21 mouse cellular contexts compared by ENCODE assay signal in the genomic region with DNA sequence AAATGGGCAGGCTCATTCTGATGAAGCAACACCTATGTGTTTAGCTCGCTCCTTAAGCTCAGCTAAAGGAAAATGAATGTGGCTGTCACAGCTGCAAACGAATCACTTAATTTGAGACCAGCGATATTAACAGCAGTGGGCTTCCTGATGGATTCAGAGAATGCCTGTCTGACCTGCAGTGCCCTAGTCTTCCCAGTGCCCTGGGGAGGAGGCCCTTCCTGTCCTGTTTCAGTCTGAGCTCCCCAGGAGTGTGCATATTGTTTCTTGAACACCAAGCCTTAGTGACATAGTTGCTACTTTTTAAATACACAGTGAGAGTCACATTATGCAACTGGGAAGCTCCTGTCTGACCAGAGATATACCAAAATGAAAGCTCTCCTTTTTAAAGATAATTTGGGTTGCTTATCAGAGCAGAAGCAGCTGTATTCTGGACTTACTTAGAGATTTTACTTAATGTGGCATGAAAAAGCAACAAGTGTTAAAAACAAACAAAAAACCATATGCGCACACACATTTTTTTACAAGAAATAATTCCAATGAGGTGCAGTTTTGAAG.
A peak's percentile ranks its signal among the peaks of the same experiment; 100 is the strongest.
DNase-seq lines count a peak whose midpoint lies in the region; ATAC-seq and TF ChIP-seq lines count a peak whose summit lies in the region.
"Had no signal": no experiment of that assay in that cellular context is flagged by ENCODE, and none has a peak within 500 bp of the region (broad histone marks: within the 10 kb centered on the region; RNA-seq: fewer than 3 reads in every experiment).

No protein-coding gene starts in this region.

- no peak for TF ChIP-seq POLR2A in lung, adult 2 months (IDR thresholded peaks at IDR 0.05; ENCODE audit: borderline replicate concordance, extremely low read depth, low read depth, low read length)

- no peak overlapping the region for H3K27ac ChIP-seq in liver, embryonic 14.5 days
- no peak overlapping the region for H3K27ac ChIP-seq in liver, postnatal 0 days (ENCODE audit: low read depth)
- 0 out of 2 replicates have a peak overlapping the region, but pooled peaks have one; percentile 10 for H3K27ac ChIP-seq in stomach, embryonic 14.5 days (ENCODE audit: low read length)
- no peak overlapping the region for H3K27ac ChIP-seq in stomach, postnatal 0 days (replicated peaks)
- H3K27ac ChIP-seq: embryonic facial prominence, embryonic 10.5 days; forebrain, embryonic 13.5 days; heart, adult 2 months; heart, embryonic 15.5 days; hindbrain, embryonic 15.5 days had no signal

- 0 out of 2 replicates have a peak, but pooled peaks have one; percentile 20 for TF ChIP-seq EP300 in liver, embryonic 14.5 days (IDR thresholded peaks at IDR 0.05; ENCODE audit: low read depth)
- no peak for TF ChIP-seq EP300 in liver, postnatal 0 days (IDR thresholded peaks at IDR 0.05; ENCODE audit: low read depth)
- TF ChIP-seq EP300 in stomach, postnatal 0 days (optimal IDR thresholded peaks at IDR 0.05), result no peak

- WGBS in liver, embryonic 14.5 days (ENCODE audit: insufficient replicate concordance), result 61% methylated on average over 4 of the region's 4 CpGs
- WGBS in liver, postnatal 0 days (ENCODE audit: insufficient replicate concordance), result 58% methylated on average over 4 of the region's 4 CpGs
- WGBS in stomach, embryonic 14.5 days, result 42% methylated on average over 4 of the region's 4 CpGs
- WGBS in stomach, postnatal 0 days, result 52% methylated on average over 4 of the region's 4 CpGs
- 68% methylated on average over 4 of the region's 4 CpGs for WGBS in lung, adult 2 months

- no peaks in the 10 kb centered on the region for H3K9me3 ChIP-seq in liver, embryonic 14.5 days (ENCODE audit: control insufficient read depth, low read length)
- H3K9me3 ChIP-seq in liver, postnatal 0 days (ENCODE audit: low read length), result no peaks in the 10 kb centered on the region
- H3K9me3 ChIP-seq in stomach, embryonic 14.5 days (ENCODE audit: control insufficient read depth, low read depth, low read length), result no peaks in the 10 kb centered on the region
- H3K9me3 ChIP-seq in stomach, postnatal 0 days (ENCODE audit: control insufficient read depth, low read length), result no peaks in the 10 kb centered on the region
- H3K9me3 ChIP-seq: embryonic facial prominence, embryonic 10.5 days; forebrain, embryonic 13.5 days; heart, embryonic 15.5 days; hindbrain, embryonic 15.5 days had no signal

- H3K27me3 ChIP-seq in liver, embryonic 14.5 days (ENCODE audit: control insufficient read depth, insufficient read depth, low read length), result no peaks in the 10 kb centered on the region
- H3K27me3 ChIP-seq in liver, postnatal 0 days (ENCODE audit: insufficient read depth, low read length), result no peaks in the 10 kb centered on the region
- no peaks in the 10 kb centered on the region for H3K27me3 ChIP-seq in stomach, embryonic 14.5 days (ENCODE audit: control insufficient read depth, insufficient read depth, low read length)
- H3K27me3 ChIP-seq in stomach, postnatal 0 days (ENCODE audit: control insufficient read depth, insufficient read depth, low read length), result no peaks in the 10 kb centered on the region
- H3K27me3 ChIP-seq: forebrain, embryonic 13.5 days; heart, embryonic 15.5 days; hindbrain, embryonic 15.5 days; Patski had no signal

- no peaks in the 10 kb centered on the region for H3K36me3 ChIP-seq in liver, embryonic 14.5 days (replicated peaks; ENCODE audit: control insufficient read depth, insufficient read depth, low read depth)
- H3K36me3 ChIP-seq in liver, postnatal 0 days (replicated peaks; ENCODE audit: insufficient read depth, low read length), result no peaks in the 10 kb centered on the region
- H3K36me3 ChIP-seq in stomach, embryonic 14.5 days (ENCODE audit: control insufficient read depth, insufficient read depth, low read length), result no peaks in the 10 kb centered on the region
- no peaks in the 10 kb centered on the region for H3K36me3 ChIP-seq in stomach, postnatal 0 days (ENCODE audit: control insufficient read depth, insufficient read depth, low read length)
- H3K36me3 ChIP-seq: embryonic facial prominence, embryonic 10.5 days; heart, embryonic 15.5 days; hindbrain, embryonic 15.5 days had no signal

- DNase-seq in embryo, embryonic 10.5 days (ENCODE audit: low spot score), result peak; percentile 30
- no peak for DNase-seq in embryo, embryonic 11 days
- no peak for DNase-seq in liver, embryonic 14.5 days (ENCODE audit: low read depth in 3 of 3, low spot score in 3 of 3)
- DNase-seq in liver, postnatal 0 days, result no peak
- DNase-seq in stomach, postnatal 0 days (ENCODE audit: low spot score), result no peak
- no peak for DNase-seq in lung, adult 2 months
- DNase-seq: adrenal gland, postnatal 14 days; cerebellum, adult 2 months; cerebellum, postnatal 10 days; forebrain, postnatal 0 days; gastrocnemius, postnatal 14 days; heart, adult 2 months; heart, postnatal 14 days had no signal

- ATAC-seq in liver, embryonic 14.5 days (ENCODE audit: insufficient read depth), result peak; percentile 61; the same call in 1 of the 2 replicates
- ATAC-seq in liver, postnatal 0 days, result no peak
- ATAC-seq in stomach, embryonic 14.5 days (ENCODE audit: insufficient number of reproducible peaks, insufficient read depth, low FRiP score, low read depth), result no peak
- no peak for ATAC-seq in stomach, postnatal 0 days (ENCODE audit: low FRiP score, low TSS enrichment)
- ATAC-seq: activated CD4-positive, CD25-positive, alpha-beta regulatory T cell, adult 4 months; forebrain, embryonic 13.5 days; forebrain, postnatal 0 days; Patski had no signal

- no peak overlapping the region for H3K4me2 ChIP-seq in liver, embryonic 14.5 days (ENCODE audit: low read depth)
- no peak overlapping the region for H3K4me2 ChIP-seq in liver, postnatal 0 days (ENCODE audit: low read depth, low read length)
- H3K4me2 ChIP-seq in stomach, embryonic 14.5 days (replicated peaks; ENCODE audit: low read depth, low read length), result no peak overlapping the region
- no peak overlapping the region for H3K4me2 ChIP-seq in stomach, postnatal 0 days (replicated peaks; ENCODE audit: low read depth)
- H3K4me2 ChIP-seq: forebrain, embryonic 13.5 days; heart, embryonic 11.5 days; heart, embryonic 15.5 days; hindbrain, embryonic 15.5 days had no signal

- H3K4me1 ChIP-seq in liver, embryonic 14.5 days (replicated peaks; ENCODE audit: control insufficient read depth in 2 of 2, insufficient read depth in 2 of 2, low read length in 1 of 2), result 0 out of 4 replicates have a peak, but pooled peaks cover 0 to 2% of the 10 kb centered on the region in 2 experiments
- H3K4me1 ChIP-seq in liver, postnatal 0 days (ENCODE audit: insufficient read depth), result no peaks in the 10 kb centered on the region
- H3K4me1 ChIP-seq in stomach, embryonic 14.5 days (ENCODE audit: control insufficient read depth, insufficient read depth, low read length), result 0 out of 2 replicates have a peak, but pooled peaks cover 9% of the 10 kb centered on the region
- no peaks in the 10 kb centered on the region for H3K4me1 ChIP-seq in stomach, postnatal 0 days (replicated peaks; ENCODE audit: control insufficient read depth, insufficient read depth)
- no peaks in the 10 kb centered on the region for H3K4me1 ChIP-seq in lung, adult 2 months (ENCODE audit: control insufficient read depth, insufficient read depth, low read length)
- H3K4me1 ChIP-seq: heart, embryonic 15.5 days; hindbrain, embryonic 15.5 days had no signal

- H3K9ac ChIP-seq in liver, embryonic 14.5 days (replicated peaks), result no peak overlapping the region
- no peak overlapping the region for H3K9ac ChIP-seq in liver, postnatal 0 days (replicated peaks)
- no peak overlapping the region for H3K9ac ChIP-seq in stomach, embryonic 14.5 days (replicated peaks; ENCODE audit: low read depth, low read length)
- H3K9ac ChIP-seq in stomach, postnatal 0 days (ENCODE audit: low read length), result no peak overlapping the region
- H3K9ac ChIP-seq: forebrain, embryonic 13.5 days; forebrain, postnatal 0 days; heart, embryonic 15.5 days; hindbrain, embryonic 15.5 days had no signal

- H3K4me3 ChIP-seq in liver, embryonic 14.5 days (ENCODE audit: insufficient read depth in 1 of 2, low read depth in 2 of 2, low read length in 2 of 2), result no peak overlapping the region
- H3K4me3 ChIP-seq in liver, postnatal 0 days (ENCODE audit: low read depth, low read length), result no peak overlapping the region
- no peak overlapping the region for H3K4me3 ChIP-seq in stomach, embryonic 14.5 days (ENCODE audit: low read depth, low read length)
- no peak overlapping the region for H3K4me3 ChIP-seq in stomach, postnatal 0 days (ENCODE audit: low read depth, low read length)
- H3K4me3 ChIP-seq in lung, adult 2 months (replicated peaks; ENCODE audit: extremely low read depth, low read depth, low read length), result no peak overlapping the region
- H3K4me3 ChIP-seq: embryonic facial prominence, embryonic 10.5 days; forebrain, embryonic 13.5 days; heart, adult 2 months; heart, embryonic 15.5 days; hindbrain, embryonic 15.5 days had no signal

- TF ChIP-seq CTCF in liver, embryonic 14.5 days (IDR thresholded peaks at IDR 0.05; ENCODE audit: low read depth), result no peak
- TF ChIP-seq CTCF in liver, postnatal 0 days (IDR thresholded peaks at IDR 0.05; ENCODE audit: low read depth), result no peak
- no peak for TF ChIP-seq CTCF in stomach, postnatal 0 days (IDR thresholded peaks at IDR 0.05; ENCODE audit: low read depth)
- TF ChIP-seq CTCF in lung, adult 2 months (IDR thresholded peaks at IDR 0.05; ENCODE audit: insufficient read depth, low read length), result no peak
